Mouse (Mus musculus): ENCODE data around the gene Rfesd. TPM values are rescaled to one million over a fixed set of nuclear protein-coding genes. Genes with fewer than 3 reads are reported as not detected.

The Rfesd gene
- polyA plus RNA-seq, 2 experiments = 11.0 to 21.3 TPM

DNA sequence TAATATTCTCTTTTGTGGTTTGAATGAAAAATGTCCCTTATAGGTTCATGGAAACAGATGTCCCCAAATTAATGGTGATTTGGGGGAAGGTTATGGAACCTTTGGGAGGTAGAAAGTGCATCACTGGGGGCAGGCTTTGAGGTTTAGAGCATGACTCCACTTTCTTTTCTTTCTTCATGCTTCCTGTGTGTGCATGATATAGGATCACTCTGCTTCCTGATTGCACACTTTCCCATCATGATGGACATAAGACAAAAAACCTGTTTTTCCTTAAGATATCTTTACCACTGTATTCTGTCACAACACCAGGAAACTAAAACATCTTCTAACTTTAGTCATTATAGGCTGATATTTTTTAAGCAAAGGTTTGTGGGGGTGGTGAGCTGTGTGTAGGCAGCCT lies 26.5 kb upstream of the Rfesd start:
- TF ChIP-seq POLR2A (IDR thresholded peaks at IDR 0.05; ENCODE audit: borderline replicate concordance, extremely low read depth, insufficient read depth, insufficient read length) = no peak
- Histone ChIP-seq H3K9ac (ENCODE audit: low read depth, low read length, severe bottlenecking) (no peak overlapping the region), H3K4me3 (replicated peaks; ENCODE audit: low read length) (no peak overlapping the region), H3K4me1 (ENCODE audit: control insufficient read depth, insufficient read depth, low read length) (no peaks in the 10 kb centered on the region), H3K27me3 (ENCODE audit: control insufficient read depth, insufficient read depth, low read length) (no peaks in the 10 kb centered on the region), H3K4me2 (replicated peaks; ENCODE audit: low read depth, low read length, severe bottlenecking) (no peak overlapping the region), H3K36me3 (ENCODE audit: control insufficient read depth, insufficient read depth, low read length) (no peaks in the 10 kb centered on the region), H3K9me3 (ENCODE audit: control insufficient read depth, low read length) (0 out of 2 replicates have a peak, but pooled peaks cover under 1% of the 10 kb centered on the region), H3K27ac (replicated peaks; ENCODE audit: low read depth, low read length) (no peak overlapping the region)
- ATAC-seq (ENCODE audit: low FRiP score, low read depth) (no peak), DNase-seq (ENCODE audit: low spot score) (no peak)

DNA sequence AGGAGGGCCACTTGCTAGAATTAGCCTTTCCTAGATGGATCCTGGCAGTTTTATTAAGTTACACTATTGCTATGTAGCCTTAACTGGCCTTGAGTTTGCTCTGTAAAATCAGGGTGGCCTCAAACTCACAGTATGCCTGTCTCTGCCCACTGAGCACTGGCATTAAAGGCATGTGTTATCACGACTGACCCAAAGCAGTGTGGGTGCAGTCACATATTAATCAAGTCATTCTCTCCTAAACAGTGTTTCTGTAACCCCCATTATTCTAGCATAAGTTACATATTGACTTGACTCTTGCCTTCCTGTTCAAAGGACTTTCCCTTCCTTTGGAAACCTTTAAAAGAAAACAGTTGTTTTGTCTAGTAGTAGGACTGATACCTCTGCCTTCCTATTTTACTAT lies 23.9 kb upstream of the Rfesd start:
- no peaks in the 10 kb centered on the region for H3K9me3 ChIP-seq (ENCODE audit: control insufficient read depth, low read length)
- TF ChIP-seq POLR2A (IDR thresholded peaks at IDR 0.05; ENCODE audit: borderline replicate concordance, extremely low read depth, insufficient read depth, insufficient read length) = no peak
- no peaks in the 10 kb centered on the region for H3K4me1 ChIP-seq (ENCODE audit: control insufficient read depth, insufficient read depth, low read length)
- H3K27ac ChIP-seq (replicated peaks; ENCODE audit: low read depth, low read length) = no peak overlapping the region
- ATAC-seq (ENCODE audit: low FRiP score, low read depth) (no peak), DNase-seq (ENCODE audit: low spot score) (no peak)
- H3K4me3 ChIP-seq (replicated peaks; ENCODE audit: low read length) = no peak overlapping the region
- no peak overlapping the region for H3K9ac ChIP-seq (ENCODE audit: low read depth, low read length, severe bottlenecking)
- H3K27me3 ChIP-seq (ENCODE audit: control insufficient read depth, insufficient read depth, low read length) = no peaks in the 10 kb centered on the region
- no peak overlapping the region for H3K4me2 ChIP-seq (replicated peaks; ENCODE audit: low read depth, low read length, severe bottlenecking)
- H3K36me3 ChIP-seq (ENCODE audit: control insufficient read depth, insufficient read depth, low read length) = no peaks in the 10 kb centered on the region
- 55% methylated on average over 1 of the region's 1 CpGs for WGBS

DNA sequence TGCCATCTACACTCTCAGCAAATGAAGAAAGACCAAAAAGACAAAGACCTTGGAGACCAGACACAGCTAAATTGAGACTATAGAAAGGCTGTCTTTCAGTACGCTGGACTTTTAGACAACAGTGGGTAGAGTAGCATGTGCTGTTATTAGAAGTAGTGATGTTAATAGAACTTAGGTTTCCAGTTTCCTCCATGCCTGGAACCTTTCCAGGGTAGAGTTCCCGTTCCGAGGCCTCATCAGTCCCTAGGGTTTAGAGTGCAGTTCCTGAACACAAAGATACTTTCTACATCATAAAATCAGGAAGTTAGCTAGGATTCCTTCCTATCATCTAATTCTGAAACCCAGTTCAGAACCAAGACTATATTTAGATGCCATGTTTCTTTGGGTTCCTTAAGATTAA lies 6.1 kb upstream of the Rfesd start:
- H3K27ac ChIP-seq (replicated peaks; ENCODE audit: low read depth, low read length) = no peak overlapping the region
- H3K4me3 ChIP-seq (replicated peaks; ENCODE audit: low read length) = no peak overlapping the region
- no peak overlapping the region for H3K4me2 ChIP-seq (replicated peaks; ENCODE audit: low read depth, low read length, severe bottlenecking)
- 52% methylated on average over 3 of the region's 3 CpGs for WGBS
- DNase-seq (ENCODE audit: low spot score) (no peak), ATAC-seq (ENCODE audit: low FRiP score, low read depth) (no peak)
- TF ChIP-seq POLR2A (IDR thresholded peaks at IDR 0.05; ENCODE audit: borderline replicate concordance, extremely low read depth, insufficient read depth, insufficient read length) = no peak
- no peaks in the 10 kb centered on the region for H3K36me3 ChIP-seq (ENCODE audit: control insufficient read depth, insufficient read depth, low read length)
- no peaks in the 10 kb centered on the region for H3K4me1 ChIP-seq (ENCODE audit: control insufficient read depth, insufficient read depth, low read length)
- no peak overlapping the region for H3K9ac ChIP-seq (ENCODE audit: low read depth, low read length, severe bottlenecking)
- H3K9me3 ChIP-seq (ENCODE audit: control insufficient read depth, low read length) = no peaks in the 10 kb centered on the region
- no peaks in the 10 kb centered on the region for H3K27me3 ChIP-seq (ENCODE audit: control insufficient read depth, insufficient read depth, low read length)

DNA sequence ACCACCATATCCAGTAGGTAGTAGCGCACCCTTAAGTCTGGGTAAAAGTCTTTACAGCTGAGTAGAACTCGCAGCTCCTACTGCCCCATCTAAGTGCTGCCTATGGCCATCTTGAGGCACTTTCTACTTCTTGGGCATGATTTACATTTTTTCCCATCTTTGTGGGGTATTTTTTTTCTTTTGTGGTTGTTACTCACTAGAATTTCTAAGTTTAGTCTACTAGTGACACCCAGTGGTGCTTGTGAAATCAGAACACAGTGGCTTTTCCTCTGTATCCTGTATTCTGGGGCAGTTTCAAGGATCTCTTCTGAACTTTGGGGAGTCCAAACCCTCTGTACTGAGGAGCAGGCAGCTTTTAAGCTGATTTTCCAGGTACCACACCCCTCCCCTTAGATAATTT lies 3.3 kb upstream of the Rfesd start:
- Histone ChIP-seq H3K9me3 (ENCODE audit: control insufficient read depth, low read length) (no peaks in the 10 kb centered on the region), H3K27ac (replicated peaks; ENCODE audit: low read depth, low read length) (no peak overlapping the region), H3K27me3 (ENCODE audit: control insufficient read depth, insufficient read depth, low read length) (no peaks in the 10 kb centered on the region), H3K4me1 (ENCODE audit: control insufficient read depth, insufficient read depth, low read length) (peaks cover 4% of the 10 kb centered on the region), H3K36me3 (ENCODE audit: control insufficient read depth, insufficient read depth, low read length) (no peaks in the 10 kb centered on the region), H3K9ac (ENCODE audit: low read depth, low read length, severe bottlenecking) (no peak overlapping the region), H3K4me2 (replicated peaks; ENCODE audit: low read depth, low read length, severe bottlenecking) (no peak overlapping the region), H3K4me3 (replicated peaks; ENCODE audit: low read length) (no peak overlapping the region)
- no peak for TF ChIP-seq POLR2A (IDR thresholded peaks at IDR 0.05; ENCODE audit: borderline replicate concordance, extremely low read depth, insufficient read depth, insufficient read length)
- 95% methylated on average over 2 of the region's 2 CpGs for WGBS
- no peak for ATAC-seq (ENCODE audit: low FRiP score, low read depth)
- DNase-seq (ENCODE audit: low spot score) = peak; percentile 30

DNA sequence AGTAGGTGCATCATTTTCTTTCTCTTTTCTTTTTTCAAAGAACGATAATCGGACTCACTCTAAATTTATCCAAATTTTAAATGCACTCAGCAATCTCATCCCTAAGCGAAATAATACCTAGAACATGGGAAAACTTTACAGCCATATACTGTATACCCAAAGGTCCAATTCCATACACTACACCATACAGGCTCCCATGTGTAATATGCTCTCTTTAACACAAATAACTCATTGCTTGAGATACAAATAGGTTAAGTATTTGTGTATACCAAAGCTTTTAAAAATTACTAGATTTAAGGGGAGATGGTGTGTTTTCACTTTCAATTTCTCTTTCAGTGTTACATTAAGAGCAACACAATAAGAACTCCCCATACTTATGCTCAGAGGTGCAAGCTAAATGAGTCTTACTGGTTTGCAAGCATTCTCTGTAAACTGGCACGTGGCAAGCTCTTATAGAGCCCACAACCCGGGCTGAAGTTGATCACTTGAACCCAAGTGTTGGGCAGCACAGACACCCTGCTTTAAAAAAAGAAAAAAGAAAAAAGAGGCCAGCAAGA lies 403 bp upstream of the Rfesd start:
- peak; percentile 38 for ATAC-seq (ENCODE audit: low FRiP score, low read depth)
- DNase-seq (ENCODE audit: low spot score) = no peak
- no peaks in the 10 kb centered on the region; the same call in 1 of the 2 replicates for H3K36me3 ChIP-seq (ENCODE audit: control insufficient read depth, insufficient read depth, low read length)
- peak overlapping the region; percentile 78 for H3K4me3 ChIP-seq (replicated peaks; ENCODE audit: low read length)
- no peak overlapping the region for H3K9ac ChIP-seq (ENCODE audit: low read depth, low read length, severe bottlenecking)
- H3K27ac ChIP-seq (replicated peaks; ENCODE audit: low read depth, low read length) = no peak overlapping the region
- no peak for TF ChIP-seq POLR2A (IDR thresholded peaks at IDR 0.05; ENCODE audit: borderline replicate concordance, extremely low read depth, insufficient read depth, insufficient read length)
- no peaks in the 10 kb centered on the region for H3K27me3 ChIP-seq (ENCODE audit: control insufficient read depth, insufficient read depth, low read length)
- H3K4me2 ChIP-seq (replicated peaks; ENCODE audit: low read depth, low read length, severe bottlenecking) = peak overlapping the region; percentile 79
- no peaks in the 10 kb centered on the region for H3K9me3 ChIP-seq (ENCODE audit: control insufficient read depth, low read length)
- 43% methylated on average over 5 of the region's 5 CpGs for WGBS
- peaks cover 4% of the 10 kb centered on the region for H3K4me1 ChIP-seq (ENCODE audit: control insufficient read depth, insufficient read depth, low read length)

DNA sequence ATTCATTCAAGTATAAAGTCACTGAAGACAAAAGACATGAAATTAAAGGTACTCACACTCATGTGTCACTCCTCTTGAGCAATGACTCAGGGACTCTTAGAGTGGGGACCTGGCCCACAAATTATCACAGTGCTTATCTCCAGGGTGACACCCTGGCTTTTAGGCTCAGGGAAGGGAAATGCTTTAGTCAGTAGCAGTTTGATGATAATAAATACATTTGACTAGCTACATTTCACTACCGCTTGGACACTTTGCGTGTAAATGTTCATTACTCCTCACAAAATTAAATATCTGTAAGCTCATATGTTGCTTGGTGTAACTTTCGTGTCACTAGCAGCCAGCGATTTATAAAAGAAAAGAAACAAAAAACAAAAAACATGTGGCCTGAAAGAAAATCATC lies 1.1 kb downstream of the Rfesd start:
- 67% methylated on average over 4 of the region's 4 CpGs for WGBS
- Histone ChIP-seq H3K36me3 (ENCODE audit: control insufficient read depth, insufficient read depth, low read length) (no peaks in the 10 kb centered on the region; the same call in 1 of the 2 replicates), H3K4me2 (replicated peaks; ENCODE audit: low read depth, low read length, severe bottlenecking) (peak overlapping the region; percentile 79), H3K27me3 (ENCODE audit: control insufficient read depth, insufficient read depth, low read length) (no peaks in the 10 kb centered on the region), H3K4me1 (ENCODE audit: control insufficient read depth, insufficient read depth, low read length) (peaks cover 4% of the 10 kb centered on the region), H3K9ac (ENCODE audit: low read depth, low read length, severe bottlenecking) (peak overlapping the region; percentile 94), H3K27ac (replicated peaks; ENCODE audit: low read depth, low read length) (peak overlapping the region; percentile 94; the same call in 1 of the 2 replicates), H3K9me3 (ENCODE audit: control insufficient read depth, low read length) (no peaks in the 10 kb centered on the region), H3K4me3 (replicated peaks; ENCODE audit: low read length) (peak overlapping the region; percentile 78)
- DNase-seq (ENCODE audit: low spot score) (no peak), ATAC-seq (ENCODE audit: low FRiP score, low read depth) (no peak)
- no peak for TF ChIP-seq POLR2A (IDR thresholded peaks at IDR 0.05; ENCODE audit: borderline replicate concordance, extremely low read depth, insufficient read depth, insufficient read length)

Data from limb, embryonic 14.5 days (tissue).